Mouse (Mus musculus): ENCODE measurements around the gene Ubash3a. TPM values are rescaled to one million over a fixed set of nuclear protein-coding genes. Genes with fewer than 3 reads are reported as not detected.

The Ubash3a gene
- not detected in 2 replicates for polyA plus RNA-seq (2014; fragmentation: Nextera tagmentation; extraction: Ambion mirVana)

GRCm38 (mm10) chr17:31207771-31208334 is at the start of gene Ubash3a:
Gene Ubash3a, plus strand, starts transcription at chr17:31207873.
- Histone ChIP-seq H3K4me1 (ENCODE audit: control insufficient read depth, insufficient read depth, low read length) (no peaks in the 10 kb centered on the region), H3K4me2 (ENCODE audit: low read length) (no peak within 1 kb of the TSS), H3K27ac (ENCODE audit: low read depth, low read length) (no peak within 1 kb of the TSS), H3K9ac (ENCODE audit: low read length) (no peak within 1 kb of the TSS), H3K9me3 (replicated peaks; ENCODE audit: control insufficient read depth, low read length) (no peaks in the 10 kb centered on the region), H3K36me3 (ENCODE audit: control insufficient read depth, insufficient read depth, low read length) (no peaks in the 10 kb centered on the region), H3K4me3 (ENCODE audit: low read depth, low read length) (no peak within 1 kb of the TSS), H3K27me3 (replicated peaks; ENCODE audit: control insufficient read depth, insufficient read depth, low read length) (no peaks in the 10 kb centered on the region)
- ATAC-seq (no peak), DNase-seq (ENCODE audit: low spot score) (no peak)
- 90% methylated on average over 12 of the region's 12 CpGs for WGBS

GRCm38 (mm10) chr17:31157921-31158320 is 49.8 kb upstream of the Ubash3a start:
- 72% methylated on average over 6 of the region's 6 CpGs for WGBS
- H3K4me1 ChIP-seq (ENCODE audit: control insufficient read depth, insufficient read depth, low read length): no peaks in the 10 kb centered on the region
- ATAC-seq (no peak), DNase-seq (ENCODE audit: low spot score) (no peak)
- H3K4me3 ChIP-seq (ENCODE audit: low read depth, low read length): no peak overlapping the region
- no peak overlapping the region for H3K9ac ChIP-seq (ENCODE audit: low read length)
- H3K4me2 ChIP-seq (ENCODE audit: low read length): no peak overlapping the region
- no peak overlapping the region for H3K27ac ChIP-seq (ENCODE audit: low read depth, low read length)
- no peaks in the 10 kb centered on the region for H3K27me3 ChIP-seq (replicated peaks; ENCODE audit: control insufficient read depth, insufficient read depth, low read length)
- H3K36me3 ChIP-seq (ENCODE audit: control insufficient read depth, insufficient read depth, low read length): no peaks in the 10 kb centered on the region
- H3K9me3 ChIP-seq (replicated peaks; ENCODE audit: control insufficient read depth, low read length): no peaks in the 10 kb centered on the region

DNA sequence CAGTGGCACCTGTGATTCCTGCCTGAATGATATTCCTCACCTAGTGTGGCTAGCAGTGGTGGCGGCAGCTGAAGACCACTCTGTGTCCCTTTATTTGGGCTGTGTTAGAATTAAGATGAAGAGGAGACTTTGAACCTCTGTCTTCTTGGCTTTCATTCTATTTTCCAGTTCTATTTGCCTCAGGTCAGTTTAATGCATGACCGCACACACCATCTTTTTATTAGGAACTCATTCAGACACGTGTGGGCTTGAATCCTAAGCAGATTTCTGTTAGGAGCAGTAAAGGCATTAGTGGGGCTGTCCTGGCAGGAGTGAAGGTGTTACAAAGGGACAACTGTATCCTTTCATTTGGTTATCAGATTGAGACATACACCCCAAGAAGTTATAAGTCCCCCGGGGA is 47.4 kb upstream of the Ubash3a start:
- Histone ChIP-seq H3K4me3 (ENCODE audit: low read depth, low read length) (no peak overlapping the region), H3K4me1 (ENCODE audit: control insufficient read depth, insufficient read depth, low read length) (no peaks in the 10 kb centered on the region), H3K36me3 (ENCODE audit: control insufficient read depth, insufficient read depth, low read length) (no peaks in the 10 kb centered on the region), H3K27me3 (replicated peaks; ENCODE audit: control insufficient read depth, insufficient read depth, low read length) (no peaks in the 10 kb centered on the region), H3K4me2 (ENCODE audit: low read length) (no peak overlapping the region), H3K9me3 (replicated peaks; ENCODE audit: control insufficient read depth, low read length) (no peaks in the 10 kb centered on the region), H3K27ac (ENCODE audit: low read depth, low read length) (no peak overlapping the region), H3K9ac (ENCODE audit: low read length) (no peak overlapping the region)
- no peak for ATAC-seq
- no peak for DNase-seq (ENCODE audit: low spot score)
- WGBS: 64% methylated on average over 4 of the region's 4 CpGs

DNA sequence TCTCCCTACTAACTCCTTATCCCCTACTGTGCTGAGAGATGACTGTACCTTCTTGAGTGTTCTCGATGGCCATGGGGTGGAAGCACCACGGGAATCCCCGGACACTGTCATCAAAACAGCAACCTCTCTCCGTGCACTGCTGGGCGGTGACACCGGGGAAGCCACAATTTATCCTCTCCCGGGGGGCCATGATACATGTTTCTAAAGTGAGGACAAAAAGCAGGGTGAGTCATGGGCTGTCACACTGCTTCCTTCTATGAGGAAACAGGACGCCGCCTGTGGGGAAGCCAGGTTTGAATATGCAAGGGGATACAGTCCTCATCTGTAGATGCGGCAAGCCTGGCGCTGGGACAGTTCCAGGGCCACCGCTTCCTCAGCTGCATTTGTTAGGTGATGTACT is 45.1 kb upstream of the Ubash3a start:
- DNase-seq (ENCODE audit: low spot score) (no peak), ATAC-seq (no peak)
- Histone ChIP-seq H3K36me3 (ENCODE audit: control insufficient read depth, insufficient read depth, low read length) (no peaks in the 10 kb centered on the region), H3K9ac (ENCODE audit: low read length) (no peak overlapping the region), H3K27me3 (replicated peaks; ENCODE audit: control insufficient read depth, insufficient read depth, low read length) (no peaks in the 10 kb centered on the region), H3K4me1 (ENCODE audit: control insufficient read depth, insufficient read depth, low read length) (no peaks in the 10 kb centered on the region), H3K4me3 (ENCODE audit: low read depth, low read length) (no peak overlapping the region), H3K4me2 (ENCODE audit: low read length) (no peak overlapping the region), H3K9me3 (replicated peaks; ENCODE audit: control insufficient read depth, low read length) (no peaks in the 10 kb centered on the region), H3K27ac (ENCODE audit: low read depth, low read length) (no peak overlapping the region)
- WGBS: 92% methylated on average over 12 of the region's 12 CpGs

GRCm38 (mm10) chr17:31163821-31164220 is 43.9 kb upstream of the Ubash3a start:
- Histone ChIP-seq H3K9ac (ENCODE audit: low read length) (no peak overlapping the region), H3K27ac (ENCODE audit: low read depth, low read length) (no peak overlapping the region), H3K4me2 (ENCODE audit: low read length) (no peak overlapping the region), H3K36me3 (ENCODE audit: control insufficient read depth, insufficient read depth, low read length) (no peaks in the 10 kb centered on the region), H3K4me1 (ENCODE audit: control insufficient read depth, insufficient read depth, low read length) (no peaks in the 10 kb centered on the region), H3K9me3 (replicated peaks; ENCODE audit: control insufficient read depth, low read length) (no peaks in the 10 kb centered on the region), H3K4me3 (ENCODE audit: low read depth, low read length) (no peak overlapping the region), H3K27me3 (replicated peaks; ENCODE audit: control insufficient read depth, insufficient read depth, low read length) (no peaks in the 10 kb centered on the region)
- ATAC-seq (no peak), DNase-seq (ENCODE audit: low spot score) (no peak)
- WGBS: 87% methylated on average over 2 of the region's 2 CpGs

GRCm38 (mm10) chr17:31165127-31165526 is 42.5 kb upstream of the Ubash3a start, which contains the start of gene Tff1:
Gene Tff1, minus strand, starts transcription at chr17:31165277.
- no peak within 1 kb of the TSS for H3K27ac ChIP-seq (ENCODE audit: low read depth, low read length)
- no peak within 1 kb of the TSS for H3K4me2 ChIP-seq (ENCODE audit: low read length)
- no peak for ATAC-seq
- H3K9ac ChIP-seq (ENCODE audit: low read length): no peak within 1 kb of the TSS
- 88% methylated on average over 6 of the region's 6 CpGs for WGBS
- no peaks in the 10 kb centered on the region for H3K36me3 ChIP-seq (ENCODE audit: control insufficient read depth, insufficient read depth, low read length)
- H3K9me3 ChIP-seq (replicated peaks; ENCODE audit: control insufficient read depth, low read length): no peaks in the 10 kb centered on the region
- no peaks in the 10 kb centered on the region for H3K4me1 ChIP-seq (ENCODE audit: control insufficient read depth, insufficient read depth, low read length)
- no peak within 1 kb of the TSS for H3K4me3 ChIP-seq (ENCODE audit: low read depth, low read length)
- no peak for DNase-seq (ENCODE audit: low spot score)
- no peaks in the 10 kb centered on the region for H3K27me3 ChIP-seq (replicated peaks; ENCODE audit: control insufficient read depth, insufficient read depth, low read length)

- H3K9me3 ChIP-seq (replicated peaks; ENCODE audit: control insufficient read depth, low read length): no peaks in the 10 kb centered on the region
- H3K4me3 ChIP-seq (ENCODE audit: low read depth, low read length): no peak overlapping the region
- no peak overlapping the region for H3K4me2 ChIP-seq (ENCODE audit: low read length)
- H3K27ac ChIP-seq (ENCODE audit: low read depth, low read length): no peak overlapping the region
- H3K36me3 ChIP-seq (ENCODE audit: control insufficient read depth, insufficient read depth, low read length): no peaks in the 10 kb centered on the region
- no peaks in the 10 kb centered on the region for H3K4me1 ChIP-seq (ENCODE audit: control insufficient read depth, insufficient read depth, low read length)
- DNase-seq (ENCODE audit: low spot score) (no peak), ATAC-seq (no peak)
- H3K9ac ChIP-seq (ENCODE audit: low read length): no peak overlapping the region
- H3K27me3 ChIP-seq (replicated peaks; ENCODE audit: control insufficient read depth, insufficient read depth, low read length): no peaks in the 10 kb centered on the region
- 92% methylated on average over 5 of the region's 5 CpGs for WGBS
Measured at GRCm38 (mm10) chr17:31169796-31170195, 37.9 kb upstream of the Ubash3a start.

GRCm38 (mm10) chr17:31176321-31176720 is 31.4 kb upstream of the Ubash3a start:
- Histone ChIP-seq H3K9ac (ENCODE audit: low read length) (no peak overlapping the region), H3K27ac (ENCODE audit: low read depth, low read length) (no peak overlapping the region), H3K4me2 (ENCODE audit: low read length) (no peak overlapping the region), H3K4me1 (ENCODE audit: control insufficient read depth, insufficient read depth, low read length) (no peaks in the 10 kb centered on the region), H3K36me3 (ENCODE audit: control insufficient read depth, insufficient read depth, low read length) (no peaks in the 10 kb centered on the region), H3K27me3 (replicated peaks; ENCODE audit: control insufficient read depth, insufficient read depth, low read length) (no peaks in the 10 kb centered on the region), H3K9me3 (replicated peaks; ENCODE audit: control insufficient read depth, low read length) (no peaks in the 10 kb centered on the region), H3K4me3 (ENCODE audit: low read depth, low read length) (no peak overlapping the region)
- DNase-seq (ENCODE audit: low spot score) (no peak), ATAC-seq (no peak)
- 93% methylated on average over 4 of the region's 4 CpGs for WGBS

GRCm38 (mm10) chr17:31181490-31181889 is 26.2 kb upstream of the Ubash3a start:
- Histone ChIP-seq H3K9ac (ENCODE audit: low read length) (no peak overlapping the region), H3K9me3 (replicated peaks; ENCODE audit: control insufficient read depth, low read length) (no peaks in the 10 kb centered on the region), H3K27ac (ENCODE audit: low read depth, low read length) (no peak overlapping the region), H3K4me3 (ENCODE audit: low read depth, low read length) (no peak overlapping the region), H3K4me1 (ENCODE audit: control insufficient read depth, insufficient read depth, low read length) (no peaks in the 10 kb centered on the region), H3K4me2 (ENCODE audit: low read length) (no peak overlapping the region), H3K36me3 (ENCODE audit: control insufficient read depth, insufficient read depth, low read length) (no peaks in the 10 kb centered on the region), H3K27me3 (replicated peaks; ENCODE audit: control insufficient read depth, insufficient read depth, low read length) (no peaks in the 10 kb centered on the region)
- DNase-seq (ENCODE audit: low spot score): no peak
- ATAC-seq: no peak
- 94% methylated on average over 4 of the region's 4 CpGs for WGBS

All from forebrain, embryonic 14.5 days (tissue).